Mouse (Mus musculus): ENCODE results near the gene Coro1b. TPM values are rescaled to one million over a fixed set of nuclear protein-coding genes. Genes with fewer than 3 reads are reported as not detected.

Gene Coro1b
- polyA plus RNA-seq, 1 experiment from 2014 or later = 125 TPM

GRCm38 (mm10) chr19:4147022-4147405 is 1.4 kb upstream of the Coro1b start:
- Histone ChIP-seq H3K4me2 (no peak overlapping the region), H3K36me3 (replicated peaks) (peaks cover 18% of the 10 kb centered on the region), H3K4me3 (replicated peaks) (no peak overlapping the region), H3K4me1 (peaks cover 24% of the 10 kb centered on the region), H3K9ac (no peak overlapping the region), H3K9me3 (no peaks in the 10 kb centered on the region), H3K27me3 (peaks cover 4% of the 10 kb centered on the region; the same call in 1 of the 2 replicates), H3K27ac (no peak overlapping the region)
- WGBS = 45% methylated on average over 3 of the region's 3 CpGs
- ATAC-seq (ENCODE audit: low FRiP score) = no peak

DNA sequence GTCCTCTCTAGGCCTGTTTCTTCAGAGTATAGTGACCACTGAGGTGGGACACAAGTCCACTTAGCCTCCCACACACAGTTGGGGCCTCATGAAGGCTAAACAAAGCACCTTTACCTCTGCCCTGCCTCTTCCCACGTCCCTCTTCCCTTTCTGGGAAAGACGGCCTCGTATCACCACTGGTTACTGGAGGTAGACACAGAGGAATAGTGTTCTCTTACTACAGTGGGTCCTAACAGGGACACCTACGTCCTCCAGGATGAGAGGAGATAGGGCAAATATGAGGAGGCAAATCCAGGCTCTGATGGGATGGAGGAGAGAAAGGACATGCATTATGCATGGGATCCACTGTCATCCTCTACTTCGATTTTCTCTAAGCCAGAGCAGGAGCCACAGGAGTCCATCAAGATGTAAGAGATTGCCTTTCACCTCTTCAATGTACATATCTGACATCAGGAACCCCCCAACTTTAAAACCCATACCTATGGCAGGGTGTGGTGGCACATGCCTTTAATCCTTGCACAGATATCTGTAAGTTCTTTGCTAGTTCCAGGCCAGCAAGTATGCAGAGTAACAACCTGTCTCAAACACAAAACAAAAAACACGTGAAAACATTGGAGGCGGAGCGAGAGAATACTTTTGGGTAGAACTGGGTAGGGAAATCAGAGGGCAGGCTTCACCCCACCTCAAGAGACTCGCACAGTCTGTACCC is 483 bp upstream of the Coro1b start:
- H3K27ac ChIP-seq = peak overlapping the region; percentile 13; the same call in 1 of the 2 replicates
- peak overlapping the region; percentile 77 for H3K4me2 ChIP-seq
- peak; percentile 36 for ATAC-seq (ENCODE audit: low FRiP score)
- H3K9me3 ChIP-seq = no peaks in the 10 kb centered on the region
- peaks cover 24% of the 10 kb centered on the region for H3K4me1 ChIP-seq
- 35% methylated on average over 9 of the region's 9 CpGs for WGBS
- peak overlapping the region; percentile 89 for H3K4me3 ChIP-seq (replicated peaks)
- peaks cover 24% of the 10 kb centered on the region for H3K36me3 ChIP-seq (replicated peaks)
- peak overlapping the region; percentile 92 for H3K9ac ChIP-seq
- H3K27me3 ChIP-seq = peaks cover 3% of the 10 kb centered on the region; the same call in 1 of the 2 replicates

DNA sequence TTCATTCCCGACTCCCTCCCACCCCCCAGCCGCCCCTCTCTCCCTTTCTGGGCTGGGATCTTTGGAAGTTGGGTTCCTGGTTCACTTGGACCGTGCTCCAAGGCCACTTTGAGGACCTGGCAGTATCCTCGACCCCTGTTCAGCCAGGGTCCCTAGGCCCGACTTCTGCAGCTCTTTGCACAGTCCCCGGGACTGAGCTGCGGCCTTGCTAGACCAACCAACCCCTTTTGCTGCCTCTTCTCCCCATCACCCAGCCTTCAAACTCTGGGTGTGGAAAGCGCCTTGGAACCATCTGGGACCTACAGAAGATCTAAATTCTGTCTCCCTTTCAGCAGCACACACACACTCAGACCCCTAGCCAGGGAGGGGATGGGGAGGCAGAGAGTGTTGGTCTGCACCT is 400 bp downstream of the Coro1b start:
- no peaks in the 10 kb centered on the region for H3K9me3 ChIP-seq
- ATAC-seq (ENCODE audit: low FRiP score) = no peak
- peak overlapping the region; percentile 89 for H3K4me3 ChIP-seq (replicated peaks)
- peak overlapping the region; percentile 77 for H3K4me2 ChIP-seq
- peak overlapping the region; percentile 92 for H3K9ac ChIP-seq
- H3K4me1 ChIP-seq = peaks cover 24% of the 10 kb centered on the region
- H3K36me3 ChIP-seq (replicated peaks) = peaks cover 33% of the 10 kb centered on the region
- 6% methylated on average over 8 of the region's 8 CpGs for WGBS
- no peaks in the 10 kb centered on the region for H3K27me3 ChIP-seq
- H3K27ac ChIP-seq = peak overlapping the region; percentile 75

GRCm38 (mm10) chr19:4149283-4149682 is 864 bp downstream of the Coro1b start:
- Histone ChIP-seq H3K9me3 (no peaks in the 10 kb centered on the region), H3K36me3 (replicated peaks) (peaks cover 35% of the 10 kb centered on the region), H3K27me3 (no peaks in the 10 kb centered on the region), H3K4me3 (replicated peaks) (peak overlapping the region; percentile 89), H3K27ac (no peak overlapping the region), H3K4me2 (peak overlapping the region; percentile 77), H3K9ac (peak overlapping the region; percentile 92), H3K4me1 (peaks cover 24% of the 10 kb centered on the region)
- WGBS = 89% methylated on average over 11 of the region's 11 CpGs
- no peak for ATAC-seq (ENCODE audit: low FRiP score)

- Histone ChIP-seq H3K4me3 (replicated peaks) (no peak overlapping the region), H3K27me3 (no peaks in the 10 kb centered on the region), H3K4me1 (peaks cover 25% of the 10 kb centered on the region), H3K9me3 (no peaks in the 10 kb centered on the region), H3K36me3 (replicated peaks) (peaks cover 35% of the 10 kb centered on the region), H3K4me2 (peak overlapping the region; percentile 77; the same call in 1 of the 2 replicates), H3K27ac (no peak overlapping the region), H3K9ac (0 out of 2 replicates have a peak overlapping the region, but pooled peaks have one; percentile 92)
- ATAC-seq (ENCODE audit: low FRiP score) = no peak
- WGBS = 94% methylated on average over 17 of the region's 17 CpGs
Observed at GRCm38 (mm10) chr19:4149764-4150461, 1.5 kb downstream of the Coro1b start.

DNA sequence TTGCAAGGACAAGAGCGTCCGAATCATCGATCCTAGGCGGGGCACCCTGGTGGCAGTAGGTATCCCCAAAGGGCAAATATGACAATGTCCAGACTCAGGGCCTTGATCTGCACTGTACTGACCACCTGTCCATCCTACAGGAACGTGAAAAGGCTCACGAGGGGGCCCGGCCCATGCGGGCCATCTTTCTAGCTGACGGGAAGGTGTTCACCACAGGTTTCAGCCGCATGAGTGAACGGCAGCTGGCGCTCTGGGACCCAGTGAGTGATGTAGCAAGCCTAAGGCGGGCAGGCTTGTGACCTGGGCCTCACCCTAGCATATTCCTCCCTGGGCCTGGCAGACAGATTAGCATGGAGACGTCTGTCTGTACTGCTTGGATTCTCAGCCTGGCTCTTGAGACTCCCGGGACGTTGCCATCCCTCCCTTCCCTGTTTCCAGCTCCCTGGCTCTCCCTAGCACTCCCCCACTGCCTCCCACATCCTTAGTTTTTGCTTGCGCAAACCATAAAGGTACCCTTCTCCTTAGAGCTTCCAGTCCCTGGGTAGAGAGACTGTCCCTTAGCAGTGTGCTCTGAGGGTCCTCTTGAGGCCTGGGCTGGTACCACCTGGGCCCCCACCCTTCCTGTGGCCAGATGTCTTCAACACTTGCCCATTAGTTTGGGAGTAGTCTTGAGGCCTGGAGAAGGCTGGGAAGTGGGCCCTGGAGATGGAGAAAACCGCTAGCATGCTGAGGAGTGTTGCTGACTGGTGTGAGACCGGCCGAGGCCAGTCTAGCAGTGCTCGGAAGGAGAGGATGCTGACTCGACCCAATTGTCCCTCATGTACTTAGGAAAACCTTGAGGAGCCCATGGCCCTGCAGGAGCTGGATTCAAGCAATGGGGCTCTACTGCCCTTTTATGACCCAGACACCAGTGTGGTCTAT is 2.4 kb downstream of the Coro1b start:
- H3K9me3 ChIP-seq = no peaks in the 10 kb centered on the region
- peaks cover 29% of the 10 kb centered on the region for H3K4me1 ChIP-seq
- H3K9ac ChIP-seq = no peak overlapping the region
- ATAC-seq (ENCODE audit: low FRiP score) = no peak
- H3K27me3 ChIP-seq = no peaks in the 10 kb centered on the region
- 91% methylated on average over 22 of the region's 22 CpGs for WGBS
- H3K4me3 ChIP-seq (replicated peaks) = no peak overlapping the region
- no peak overlapping the region for H3K4me2 ChIP-seq
- peaks cover 37% of the 10 kb centered on the region for H3K36me3 ChIP-seq (replicated peaks)
- no peak overlapping the region for H3K27ac ChIP-seq

DNA sequence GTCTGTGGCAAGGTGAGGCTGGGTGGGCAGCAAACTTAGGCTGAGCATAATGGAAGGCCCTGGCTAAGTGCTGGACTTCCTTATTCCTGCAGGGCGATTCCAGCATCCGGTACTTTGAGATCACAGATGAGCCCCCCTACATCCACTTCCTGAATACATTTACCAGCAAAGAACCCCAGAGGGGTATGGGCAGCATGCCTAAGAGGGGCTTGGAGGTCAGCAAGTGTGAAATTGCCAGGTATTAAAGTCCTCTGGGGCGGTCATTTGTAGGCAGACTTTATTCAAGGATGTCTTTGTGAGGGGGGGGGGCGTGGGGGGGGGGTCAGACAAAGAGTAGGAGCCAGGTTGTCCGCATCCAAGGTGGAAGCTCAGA is 3.1 kb downstream of the Coro1b start:
- ATAC-seq (ENCODE audit: low FRiP score) = no peak
- no peaks in the 10 kb centered on the region for H3K27me3 ChIP-seq
- H3K27ac ChIP-seq = no peak overlapping the region
- H3K4me3 ChIP-seq (replicated peaks) = no peak overlapping the region
- peaks cover 44% of the 10 kb centered on the region for H3K36me3 ChIP-seq (replicated peaks)
- H3K9me3 ChIP-seq = no peaks in the 10 kb centered on the region
- H3K9ac ChIP-seq = no peak overlapping the region
- H3K4me2 ChIP-seq = no peak overlapping the region
- peaks cover 29% of the 10 kb centered on the region for H3K4me1 ChIP-seq
- 74% methylated on average over 5 of the region's 5 CpGs for WGBS

DNA sequence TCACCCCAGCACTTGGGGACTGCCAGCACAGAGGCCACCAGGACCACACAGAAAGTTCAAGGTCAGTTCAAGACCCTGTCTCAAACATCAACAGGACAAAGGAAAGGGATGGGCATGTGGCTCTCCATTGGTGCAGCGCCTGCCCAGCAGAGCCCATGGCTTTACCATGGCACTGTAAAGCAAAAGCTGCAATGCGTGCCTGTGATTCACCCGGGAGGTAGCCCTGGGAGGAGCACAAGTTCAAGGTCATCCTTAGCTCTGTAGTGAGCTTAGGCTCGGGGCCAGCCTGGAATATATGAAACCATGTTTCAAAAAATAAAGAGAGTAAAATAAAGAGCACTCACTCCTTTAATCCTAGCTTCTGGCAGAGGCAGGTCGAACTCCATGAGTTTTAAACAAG is 3.5 kb downstream of the Coro1b start:
- WGBS = 86% methylated on average over 5 of the region's 5 CpGs
- H3K27ac ChIP-seq = no peak overlapping the region
- no peak overlapping the region for H3K4me2 ChIP-seq
- H3K27me3 ChIP-seq = no peaks in the 10 kb centered on the region
- no peak for ATAC-seq (ENCODE audit: low FRiP score)
- H3K4me1 ChIP-seq = peaks cover 29% of the 10 kb centered on the region
- no peaks in the 10 kb centered on the region for H3K9me3 ChIP-seq
- H3K9ac ChIP-seq = no peak overlapping the region
- peaks cover 48% of the 10 kb centered on the region for H3K36me3 ChIP-seq (replicated peaks)
- no peak overlapping the region for H3K4me3 ChIP-seq (replicated peaks)

DNA sequence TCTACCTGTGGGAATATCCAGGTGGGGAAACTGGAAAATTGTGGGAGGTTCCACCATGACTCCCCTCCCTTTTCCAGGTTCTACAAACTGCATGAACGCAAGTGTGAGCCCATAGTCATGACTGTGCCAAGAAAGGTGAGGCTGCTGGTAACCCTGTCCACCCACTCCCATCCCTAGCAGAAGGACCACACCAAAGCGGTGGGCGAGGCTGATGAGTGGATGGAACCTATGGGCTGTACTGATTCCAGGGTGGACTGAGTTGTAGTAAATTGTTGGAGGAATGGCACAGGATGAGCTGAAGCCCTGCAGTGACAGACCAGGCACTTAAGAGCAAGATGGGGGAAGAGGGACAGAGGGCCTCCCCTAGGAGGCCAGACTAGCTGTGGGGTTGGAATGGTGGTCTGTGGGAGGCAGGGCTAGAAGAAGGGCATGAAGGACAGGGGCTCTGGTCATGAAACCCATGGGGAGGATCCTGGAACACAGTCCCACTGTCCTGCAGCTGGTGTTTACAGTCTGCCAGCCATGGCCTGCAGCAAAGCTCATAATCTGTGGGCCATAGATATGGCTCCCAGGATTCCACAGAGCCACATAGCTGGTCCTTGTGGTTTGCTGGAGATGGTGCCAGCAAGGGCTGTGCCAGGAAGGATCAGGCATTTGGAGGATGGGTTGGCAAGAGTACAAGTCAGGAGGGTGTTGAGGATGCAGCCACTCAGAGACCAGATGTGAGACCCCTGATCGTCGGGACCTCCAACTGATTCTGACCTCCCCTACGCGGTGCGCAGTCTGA is 4.2 kb downstream of the Coro1b start:
- ATAC-seq (ENCODE audit: low FRiP score) = no peak
- 95% methylated on average over 8 of the region's 8 CpGs for WGBS
- Histone ChIP-seq H3K36me3 (replicated peaks) (peaks cover 55% of the 10 kb centered on the region), H3K9me3 (no peaks in the 10 kb centered on the region), H3K27me3 (no peaks in the 10 kb centered on the region), H3K4me3 (replicated peaks) (no peak overlapping the region), H3K4me1 (peaks cover 27% of the 10 kb centered on the region), H3K9ac (no peak overlapping the region), H3K27ac (no peak overlapping the region), H3K4me2 (no peak overlapping the region)

GRCm38 (mm10) chr19:4153232-4153654 is 4.8 kb downstream of the Coro1b start, which contains the start of gene Ptprcap:
Gene Ptprcap, plus strand, starts transcription at chr19:4153604.
- no peak for ATAC-seq (ENCODE audit: low FRiP score)
- Histone ChIP-seq H3K4me1 (peaks cover 21% of the 10 kb centered on the region), H3K36me3 (replicated peaks) (peaks cover 62% of the 10 kb centered on the region), H3K27ac (no peak within 1 kb of the TSS), H3K9me3 (no peaks in the 10 kb centered on the region), H3K9ac (no peak within 1 kb of the TSS), H3K4me2 (no peak within 1 kb of the TSS), H3K27me3 (no peaks in the 10 kb centered on the region), H3K4me3 (replicated peaks) (no peak within 1 kb of the TSS)
- 80% methylated on average over 11 of the region's 11 CpGs for WGBS

GRCm38 (mm10) chr19:4154437-4155222 is 6.2 kb downstream of the Coro1b start:
- Histone ChIP-seq H3K36me3 (replicated peaks) (peaks cover 75% of the 10 kb centered on the region), H3K27me3 (no peaks in the 10 kb centered on the region), H3K4me1 (peaks cover 11% of the 10 kb centered on the region), H3K27ac (0 out of 2 replicates have a peak overlapping the region, but pooled peaks have one; percentile 1), H3K9me3 (no peaks in the 10 kb centered on the region), H3K4me2 (no peak overlapping the region), H3K9ac (no peak overlapping the region), H3K4me3 (replicated peaks) (no peak overlapping the region)
- 87% methylated on average over 13 of the region's 13 CpGs for WGBS
- ATAC-seq (ENCODE audit: low FRiP score) = no peak
